Mouse (Mus musculus) spleen, adult 2 months (tissue): ENCODE measurements around the gene Setx.
"Not testable (repeated sequence)": the region's sequence is repeated elsewhere in the genome, so short reads cannot be mapped to it uniquely, and the experiment has no call there.

Experiments
- CTCF ChIP-seq: fragments of 200-500 bp; IDR thresholded peaks from 2 replicates; pipeline ENCODE4 v1.5.1; 2011; ENCODE audit warnings: mild to moderate bottlenecking, inconsistent platforms; ENCODE audit not compliant: insufficient read depth, insufficient read length, insufficient replicate concordance; ENCODE audit errors: extremely low read depth
- POLR2A ChIP-seq: fragments of 200-500 bp; IDR thresholded peaks from 2 replicates; pipeline ENCODE4 v1.6.1; 2011; ENCODE audit warnings: low read depth, low read length, inconsistent platforms

DNA sequence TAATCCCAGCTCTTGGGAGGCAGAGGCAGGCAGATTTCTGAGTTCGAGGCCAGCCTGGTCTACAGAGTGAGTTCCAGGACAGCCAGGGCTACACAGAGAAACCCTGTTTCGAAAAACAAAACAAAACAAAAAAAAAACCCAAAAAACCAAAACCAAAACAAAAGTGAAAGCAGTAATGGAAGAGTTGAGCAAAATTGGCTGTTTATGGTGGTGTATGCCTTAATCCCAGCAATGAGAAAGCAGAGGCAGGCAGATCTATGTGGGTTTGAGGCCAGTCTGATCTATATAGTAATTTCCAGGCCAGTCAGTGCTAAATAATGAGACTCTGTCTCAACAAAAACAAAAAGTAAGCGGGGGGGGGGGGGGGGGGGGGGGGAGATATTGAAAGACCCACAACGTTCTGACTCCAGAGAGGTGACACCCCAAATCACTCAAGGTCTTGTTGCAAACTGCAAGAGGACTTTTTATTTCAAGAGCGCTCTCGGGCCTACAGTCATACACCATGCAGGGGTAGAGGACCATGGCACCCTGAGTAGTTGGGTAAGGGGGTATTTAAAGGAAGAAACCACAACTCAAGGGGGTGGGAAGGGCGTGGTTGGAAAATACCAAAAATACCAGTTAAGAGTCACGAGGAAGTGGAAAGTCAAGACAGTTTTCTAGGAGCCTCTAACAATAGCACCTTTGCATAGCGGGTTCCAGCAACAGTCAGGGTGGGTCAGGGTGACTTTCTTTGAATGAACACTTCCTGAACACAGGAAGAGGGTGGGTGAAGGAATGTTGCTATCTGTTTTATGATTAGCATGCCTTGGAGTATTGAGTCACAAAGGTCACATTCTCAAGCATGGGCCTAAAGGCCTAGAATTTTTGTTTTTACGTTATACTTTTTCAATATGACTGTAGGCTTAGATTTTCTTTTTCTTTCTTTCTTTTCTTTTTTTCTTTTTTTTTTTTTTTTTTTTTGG lies 21.3 kb upstream of the Setx start:
- TF ChIP-seq POLR2A, CTCF: not testable (repeated sequence)
